Mouse (Mus musculus): ENCODE measurements around the gene Large1.

- TF ChIP-seq CTCF (conservative IDR thresholded peaks at IDR 0.05; ENCODE audit: low read length) (no peak), POU5F1 (IDR thresholded peaks at IDR 0.05; ENCODE audit: borderline replicate concordance, low read length) (no peak), NANOG (IDR thresholded peaks at IDR 0.05; ENCODE audit: borderline replicate concordance, low read length) (no peak)
Observed at GRCm38 (mm10) chr8:73219178-73219811, 134.0 kb downstream of the Large1 start.

All from E14TG2a.4 (cell line).